Mouse (Mus musculus): ENCODE measurements around the gene Spsb1. TPM values are rescaled to one million over a fixed set of nuclear protein-coding genes. Genes with fewer than 3 reads are reported as not detected.

Spsb1 gene
- 0.22 and 1.0 TPM in 2 replicates for polyA plus RNA-seq (2012)

DNA sequence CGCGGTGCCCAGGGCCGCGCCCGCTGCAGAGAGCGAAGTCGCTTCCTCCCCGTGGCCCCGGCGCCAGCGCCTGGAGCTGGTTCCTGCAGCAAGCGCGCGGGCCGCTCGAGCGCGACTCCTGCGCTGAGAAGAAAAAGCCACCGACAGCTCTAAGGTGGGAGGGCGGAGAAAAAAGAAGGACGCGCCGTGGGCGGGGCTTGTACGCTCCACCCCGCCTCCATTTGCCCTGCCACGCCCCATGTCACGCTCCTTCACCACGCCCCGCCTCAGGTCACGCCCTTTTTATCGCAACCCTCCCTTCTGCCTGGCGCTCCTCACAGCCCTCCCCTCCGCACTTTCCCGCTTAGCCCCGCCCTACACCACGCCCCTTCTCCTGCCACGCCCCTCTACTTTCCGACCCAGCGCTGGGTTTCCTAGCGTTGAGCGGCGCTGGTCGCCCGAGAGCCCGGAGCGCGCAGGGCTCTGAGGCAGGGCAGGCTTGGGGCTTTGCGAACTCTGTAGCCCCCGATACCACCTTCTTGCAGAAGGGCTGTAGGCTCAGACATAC, at the start of gene Spsb1:
Spsb1 (minus strand) TSS at position 151 of the 547 bp plus-strand sequence.

Other genes starting within 250 kb of the Spsb1 start
- 71.1 and 84.6 TPM in 2 replicates for gene Tmem201, start 217.0 kb downstream of the Spsb1 start, polyA plus RNA-seq (2012)
- gene Slc25a33, start 180.8 kb downstream of the Spsb1 start, polyA plus RNA-seq (2012), result 5.8 and 7.8 TPM in 2 replicates
- 13.3 and 18.8 TPM in 2 replicates for gene H6pd, start 54.0 kb upstream of the Spsb1 start, polyA plus RNA-seq (2012)
- 1.2 and 1.5 TPM in 2 replicates for gene Gpr157, start 132.3 kb upstream of the Spsb1 start, polyA plus RNA-seq (2012)
- 0.03 TPM in 1 of 2 replicates, not detected in the other for gene Slc2a5, start 164.2 kb upstream of the Spsb1 start, polyA plus RNA-seq (2012)
- gene Slc2a7, start 193.9 kb upstream of the Spsb1 start, polyA plus RNA-seq (2012), result not detected in 2 replicates
- gene Car6, start 246.3 kb upstream of the Spsb1 start, polyA plus RNA-seq (2012), result not detected in 2 replicates